Mouse (Mus musculus): ENCODE results near the gene Gne.

- TF ChIP-seq CTCF (IDR thresholded peaks at IDR 0.05) (no peak), EP300 (IDR thresholded peaks at IDR 0.05) (no peak)
Measured at GRCm38 (mm10) chr4:44071741-44072145, 12.2 kb downstream of the Gne start.
